Comparison of ENCODE assay signal across 9 mouse cellular contexts in the genomic region with DNA sequence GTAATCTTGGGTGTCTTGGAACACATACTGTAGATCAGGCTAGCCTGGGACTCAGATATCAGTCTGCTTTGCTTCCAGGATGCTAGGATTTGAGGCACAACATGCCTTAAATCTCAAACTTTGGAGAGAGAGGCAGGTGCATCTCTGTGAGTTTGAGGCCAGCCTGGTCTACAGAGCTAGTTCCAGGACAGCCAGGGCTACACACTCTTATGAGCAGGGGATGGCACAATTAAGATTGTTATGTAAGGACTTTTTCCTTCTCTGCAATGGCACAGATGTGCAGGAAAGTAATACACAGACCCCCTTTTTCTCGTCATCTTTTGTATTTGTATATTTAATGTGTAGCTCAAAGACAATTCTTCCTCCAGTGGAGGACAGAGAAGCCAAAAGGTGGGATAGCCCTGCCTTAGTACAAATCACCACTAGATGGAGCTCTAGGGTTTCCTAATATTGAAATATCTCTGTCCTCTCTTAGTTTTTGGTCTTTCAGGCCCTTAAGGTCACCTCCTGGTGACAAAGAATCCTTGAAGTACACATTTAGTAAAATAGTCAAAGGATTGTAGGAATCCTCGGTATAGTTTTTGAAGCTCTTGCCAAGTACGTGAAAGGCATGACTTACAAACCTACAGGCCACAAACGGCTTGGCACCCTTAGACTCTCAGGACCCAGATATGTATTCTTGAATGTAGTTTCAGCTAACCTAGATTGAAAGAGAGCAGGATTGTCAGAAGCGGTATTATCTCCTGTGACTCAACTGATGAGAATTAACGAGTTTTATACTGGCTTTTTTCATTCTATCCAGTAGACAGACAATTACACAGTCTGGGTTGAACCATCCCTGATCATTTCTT. TPM values are rescaled to one million over a fixed set of nuclear protein-coding genes. Genes with fewer than 3 reads are reported as not detected.
DNase-seq lines count a peak whose midpoint lies in the region; ATAC-seq lines count a peak whose summit lies in the region.
"Had no signal": no experiment of that assay in that cellular context is flagged by ENCODE, and none has a peak within 500 bp of the region (broad histone marks: within the 10 kb centered on the region; RNA-seq: fewer than 3 reads in every experiment).

No protein-coding gene starts in this region.

- no peaks in the 10 kb centered on the region for H3K36me3 ChIP-seq in heart, embryonic 10.5 days
- no peaks in the 10 kb centered on the region for H3K36me3 ChIP-seq in neural tube, embryonic 13.5 days

- 42% methylated on average over 6 of the region's 6 CpGs for WGBS in heart, embryonic 10.5 days
- WGBS in neural tube, embryonic 13.5 days = 41% methylated on average over 6 of the region's 6 CpGs

- ATAC-seq in neural tube, embryonic 13.5 days (ENCODE audit: low read depth) = 0 out of 2 replicates have a peak, but pooled peaks have one; percentile 63

- no peak overlapping the region for H3K4me2 ChIP-seq in neural tube, embryonic 13.5 days

- H3K27me3 ChIP-seq in heart, embryonic 10.5 days (ENCODE audit: insufficient read depth, poor library complexity, severe bottlenecking) = no peaks in the 10 kb centered on the region
- H3K27me3 ChIP-seq in neural tube, embryonic 13.5 days = no peaks in the 10 kb centered on the region

- no peak overlapping the region for H3K27ac ChIP-seq in heart, embryonic 10.5 days
- no peak overlapping the region for H3K27ac ChIP-seq in neural tube, embryonic 13.5 days (replicated peaks)

- no peak overlapping the region for H3K4me3 ChIP-seq in heart, embryonic 10.5 days
- no peak overlapping the region for H3K4me3 ChIP-seq in neural tube, embryonic 13.5 days

- DNase-seq in heart, adult 8-10 months (ENCODE audit: low spot score) = peak; percentile 75
- DNase-seq in heart, embryonic 10.5 days (ENCODE audit: low spot score) = no peak
- DNase-seq in thymus, postnatal 14 days = peak; percentile 33
- DNase-seq in thymus, postnatal 36 days = no peak
- peak; percentile 55 for DNase-seq in embryo, embryonic 10 days (ENCODE audit: low spot score)
- DNase-seq in kidney, postnatal 10 days = peak; percentile 35
- no peak for DNase-seq in right cerebral cortex, postnatal 10 days (ENCODE audit: low spot score in 2 of 2)

- H3K9me3 ChIP-seq in heart, embryonic 10.5 days = no peaks in the 10 kb centered on the region
- H3K9me3 ChIP-seq in neural tube, embryonic 13.5 days = no peaks in the 10 kb centered on the region

- H3K9ac ChIP-seq in neural tube, embryonic 13.5 days = no peak overlapping the region

- no peaks in the 10 kb centered on the region for H3K4me1 ChIP-seq in heart, embryonic 10.5 days
- H3K4me1 ChIP-seq in neural tube, embryonic 13.5 days (replicated peaks) = no peaks in the 10 kb centered on the region

RNA-seq across cellular contexts. Expression of gene Nqo2, which starts 7.7 kb away (rescaled TPM):
- 10 to 100 TPM; 34.4 to 45.1 (median 42.8) TPM for total RNA-seq in heart, adult 8-10 months (2022)
- polyA plus RNA-seq in heart, embryonic 10.5 days (2016; fragmentation: Nextera tagmentation; extraction: Ambion mirVana) = 30.3 and 31.4 TPM in 2 replicates
- 11.8 and 16.3 TPM in 2 replicates for polyA plus RNA-seq in neural tube, embryonic 13.5 days (2015; fragmentation: Nextera tagmentation; extraction: Ambion mirVana)

RNA-seq across cellular contexts. Expression of gene Ripk1, which starts 45.4 kb away (rescaled TPM):
- total RNA-seq in heart, adult 8-10 months (2022) = 1 to 10 TPM; 5.5 to 7.9 (median 6.0) TPM
- polyA plus RNA-seq in heart, embryonic 10.5 days (2016; fragmentation: Nextera tagmentation; extraction: Ambion mirVana) = 8.3 and 13.4 TPM in 2 replicates
- 5.8 and 6.7 TPM in 2 replicates for polyA plus RNA-seq in neural tube, embryonic 13.5 days (2015; fragmentation: Nextera tagmentation; extraction: Ambion mirVana)

RNA-seq across cellular contexts. Expression of gene Serpinb6a, which starts 45.8 kb away (rescaled TPM):
- total RNA-seq in heart, adult 8-10 months (2022) = 100 to 1,000 TPM; 121 to 132 (median 127) TPM
- polyA plus RNA-seq in heart, embryonic 10.5 days (2016; fragmentation: Nextera tagmentation; extraction: Ambion mirVana) = 38.1 and 42.1 TPM in 2 replicates
- polyA plus RNA-seq in neural tube, embryonic 13.5 days (2015; fragmentation: Nextera tagmentation; extraction: Ambion mirVana) = 42.9 and 45.1 TPM in 2 replicates

RNA-seq across cellular contexts. Expression of gene Serpinb6c, which starts 51.3 kb away (rescaled TPM):
- not detected for total RNA-seq in heart, adult 8-10 months (2022)
- polyA plus RNA-seq in heart, embryonic 10.5 days (2016; fragmentation: Nextera tagmentation; extraction: Ambion mirVana) = not detected in 2 replicates
- 0.30 and 0.67 TPM in 2 replicates for polyA plus RNA-seq in neural tube, embryonic 13.5 days (2015; fragmentation: Nextera tagmentation; extraction: Ambion mirVana)
- polyA plus RNA-seq: stomach, embryonic 16.5 days had no signal

Comparison
In these comparisons a context has a peak if more than half of its experiments do, and no peak if none do; other contexts are left out.
1. DNase-seq: peak in heart, adult 8-10 months (single experiment), thymus, postnatal 14 days (single experiment), embryo, embryonic 10 days (single experiment) and kidney, postnatal 10 days (single experiment); none in heart, embryonic 10.5 days (single experiment), thymus, postnatal 36 days (0 of 2) and right cerebral cortex, postnatal 10 days (0 of 2).